Mouse (Mus musculus) adrenal gland, postnatal 10 days (tissue): ENCODE results near the gene Higd1a. TPM values are rescaled to one million over a fixed set of nuclear protein-coding genes. Genes with fewer than 3 reads are reported as not detected.

Experiments
- DNase-seq: peaks from one replicate; pipeline ENCODE4 v3.0.0; 2021; ENCODE audit warnings: mixed read lengths
- total RNA-seq, 2 experiments: library from RNA; stranded (reverse); gene quantifications; 2 replicates each; pipeline ENCODE4 v1.2.3; 2021

Gene Higd1a
- total RNA-seq, 2 experiments from 2014 or later = 111 to 113 TPM

DNA sequence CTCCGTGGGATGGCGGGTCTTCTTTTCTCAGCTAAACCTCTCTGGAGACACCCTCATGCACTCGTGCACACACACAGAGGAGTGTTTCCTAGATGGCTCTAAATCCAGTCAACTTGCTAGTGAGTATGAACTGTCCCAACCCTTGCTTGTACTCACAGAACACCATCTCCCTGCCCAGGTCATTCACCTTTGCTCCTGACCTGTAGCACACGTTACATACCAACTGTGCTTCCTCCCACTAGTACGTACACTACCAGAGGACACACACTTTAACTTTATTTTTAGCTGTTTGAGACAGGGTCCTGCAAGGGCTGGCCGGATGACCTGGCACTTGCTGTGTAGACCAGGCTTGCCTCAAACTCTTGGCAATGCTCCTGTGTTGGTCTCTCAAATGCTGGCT, 20.2 kb downstream of the Higd1a start:
- DNase-seq = no peak

DNA sequence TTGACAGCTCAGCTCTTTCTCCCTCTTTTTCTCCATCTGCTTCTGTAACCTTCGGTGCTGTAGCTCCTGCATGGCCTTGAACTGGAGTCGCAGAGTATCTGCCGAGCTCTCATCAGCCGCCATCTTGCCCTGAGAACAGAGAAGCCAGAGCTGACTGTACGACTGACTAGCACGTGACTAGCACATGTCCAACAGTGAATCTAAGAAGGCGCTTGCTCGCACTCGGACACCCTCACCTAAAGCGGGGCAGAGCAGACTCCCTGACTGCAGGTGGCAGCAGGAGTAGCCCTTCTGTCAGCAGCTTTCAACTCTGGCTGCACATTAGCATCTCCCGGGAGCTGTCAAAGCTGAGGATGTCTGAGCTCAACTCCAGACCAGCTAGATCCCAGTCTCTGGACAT, 24.3 kb downstream of the Higd1a start:
- no peak for DNase-seq

DNA sequence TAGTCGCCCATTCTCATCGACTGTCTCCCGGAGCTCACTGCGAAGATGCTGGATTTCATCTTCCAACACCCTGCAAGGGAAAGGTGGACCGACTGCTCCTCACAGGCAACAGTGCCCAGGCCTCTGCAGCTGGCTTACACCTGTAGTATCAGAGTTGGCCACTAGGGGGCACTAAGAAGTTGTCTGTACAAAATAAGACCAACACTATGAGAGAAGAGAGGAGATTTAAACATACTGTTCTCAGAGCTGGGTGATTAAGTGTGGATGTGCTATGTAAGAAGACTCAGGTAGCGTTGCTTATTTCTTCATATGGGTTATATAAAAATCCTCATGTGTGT, 27.2 kb downstream of the Higd1a start:
- peak; percentile 91 for DNase-seq

DNA sequence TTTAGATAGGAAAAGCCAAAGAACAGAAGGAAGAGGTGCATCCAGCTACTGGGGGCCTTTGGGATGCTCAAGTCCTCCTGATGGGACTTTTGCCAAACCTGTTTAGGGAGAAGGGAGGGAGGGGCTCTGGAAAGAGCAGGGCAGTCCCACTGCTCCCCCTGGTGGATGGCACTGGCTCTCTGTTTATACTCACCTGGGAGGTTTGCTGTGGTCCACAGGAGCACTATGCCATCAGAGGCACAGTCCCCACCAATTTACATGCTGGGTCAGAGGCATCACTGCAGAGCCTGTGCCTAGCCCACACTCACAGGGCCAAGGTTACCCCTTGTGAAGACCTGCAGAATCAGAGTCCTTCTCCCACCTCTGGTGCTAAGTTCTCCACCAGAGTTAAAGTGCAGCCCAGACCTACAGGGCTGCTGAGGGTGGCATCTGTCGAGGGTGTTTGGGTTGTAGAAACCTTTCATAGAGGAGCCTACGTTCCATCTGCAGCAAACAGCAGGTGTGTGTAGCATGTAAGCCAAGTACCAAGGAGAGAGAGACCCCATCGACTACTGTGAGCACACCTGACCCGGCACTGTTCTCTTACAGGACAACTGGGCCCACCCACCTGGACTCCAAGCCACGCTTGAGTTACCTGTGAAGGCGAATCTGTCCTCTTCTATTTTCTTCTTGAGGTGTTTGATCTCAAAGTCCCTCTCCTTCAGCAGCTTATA, 27.8 kb downstream of the Higd1a start:
- peak; percentile 69 for DNase-seq

DNA sequence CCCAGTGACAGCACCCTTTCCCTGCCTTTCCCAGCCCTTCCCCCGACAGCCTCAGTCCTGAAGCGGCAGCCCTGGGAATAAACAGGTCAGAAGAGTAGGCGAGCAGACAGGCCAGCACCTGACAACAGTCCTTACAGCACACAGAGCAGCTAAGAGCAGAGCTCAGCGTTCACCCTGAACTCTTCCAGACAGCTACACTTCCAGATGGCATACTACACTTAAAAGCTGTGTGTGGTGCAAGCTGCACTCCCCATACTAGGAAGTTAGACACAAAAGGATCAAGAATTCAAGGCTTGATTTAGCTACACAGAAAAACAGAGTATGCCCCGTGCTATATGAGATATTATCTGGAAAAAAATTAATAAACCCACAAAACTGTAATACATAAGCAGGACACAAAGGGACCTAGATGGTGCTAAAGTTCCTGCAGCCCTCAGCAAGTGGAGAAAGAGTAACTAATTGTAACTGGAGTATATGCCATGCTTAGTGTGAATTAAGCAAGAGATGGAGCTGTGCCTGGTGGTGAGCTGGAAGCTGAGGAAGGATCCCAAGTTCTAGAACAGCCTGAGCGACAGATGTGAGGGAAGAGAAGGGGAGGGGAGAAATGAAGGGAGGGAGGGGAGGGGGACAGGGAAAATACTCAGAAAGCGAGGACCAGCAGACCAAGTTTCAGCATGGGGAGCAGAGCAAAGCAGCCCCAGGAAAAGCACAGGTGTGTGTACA, 28.7 kb downstream of the Higd1a start:
- no peak for DNase-seq

DNA sequence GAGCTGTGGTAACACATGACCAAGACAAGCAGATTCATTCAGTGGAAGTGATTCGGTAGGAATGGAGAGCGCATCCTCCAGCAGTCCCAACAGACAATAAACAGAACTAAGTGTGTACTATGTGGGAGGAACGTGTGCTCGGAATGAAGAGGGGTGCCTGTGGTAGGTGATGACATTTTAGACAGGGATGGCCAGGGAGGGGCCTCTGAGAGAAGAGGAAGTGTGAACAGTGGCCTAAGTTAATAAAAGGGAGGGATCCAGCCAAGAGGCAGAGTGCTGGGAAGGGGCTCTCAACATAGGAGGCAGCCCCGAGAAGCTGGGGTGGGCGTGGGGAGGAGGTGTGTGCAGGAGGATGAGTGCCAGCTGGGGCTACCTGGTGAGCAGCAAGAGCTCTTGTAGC, 29.8 kb downstream of the Higd1a start:
- DNase-seq = no peak

DNA sequence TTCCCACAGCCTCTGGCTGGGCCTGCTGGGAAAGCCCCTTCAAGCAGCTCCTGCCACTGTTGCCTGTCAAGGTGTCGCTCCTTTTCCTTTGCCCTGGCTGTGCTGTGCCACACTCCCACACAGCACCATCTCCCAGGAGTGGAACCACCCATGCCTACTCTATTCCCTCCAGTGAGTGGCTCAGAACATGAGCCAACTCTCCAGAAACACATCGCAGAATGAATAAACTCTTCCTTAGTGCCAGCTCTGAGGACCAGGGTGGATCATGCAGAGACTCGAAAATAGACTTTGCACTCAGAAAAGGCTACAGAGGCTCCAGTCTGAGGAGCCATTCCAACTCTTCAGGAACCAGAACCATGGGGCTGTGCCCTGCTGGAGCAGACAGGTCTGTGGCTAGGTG, 31.8 kb downstream of the Higd1a start:
- DNase-seq = no peak

DNA sequence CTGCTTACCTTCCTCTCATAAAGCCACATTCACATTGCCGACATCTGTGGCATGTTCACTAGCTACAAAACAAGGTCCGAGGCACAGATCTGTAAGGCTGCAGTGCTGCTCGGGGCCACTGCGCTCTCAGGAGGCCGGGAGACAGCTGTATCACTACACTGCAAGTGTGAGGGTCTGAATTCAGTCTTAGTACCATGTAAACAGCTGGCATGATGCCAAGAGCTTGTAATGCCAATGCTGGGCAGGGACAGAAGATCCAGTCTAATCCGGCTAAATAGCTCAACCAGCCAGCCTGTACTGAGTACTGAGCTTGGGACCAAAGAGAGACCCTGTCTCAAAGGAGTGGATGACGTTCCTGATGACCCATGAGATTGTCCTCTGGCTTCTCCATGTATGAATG, 34.2 kb downstream of the Higd1a start:
- no peak for DNase-seq

DNA sequence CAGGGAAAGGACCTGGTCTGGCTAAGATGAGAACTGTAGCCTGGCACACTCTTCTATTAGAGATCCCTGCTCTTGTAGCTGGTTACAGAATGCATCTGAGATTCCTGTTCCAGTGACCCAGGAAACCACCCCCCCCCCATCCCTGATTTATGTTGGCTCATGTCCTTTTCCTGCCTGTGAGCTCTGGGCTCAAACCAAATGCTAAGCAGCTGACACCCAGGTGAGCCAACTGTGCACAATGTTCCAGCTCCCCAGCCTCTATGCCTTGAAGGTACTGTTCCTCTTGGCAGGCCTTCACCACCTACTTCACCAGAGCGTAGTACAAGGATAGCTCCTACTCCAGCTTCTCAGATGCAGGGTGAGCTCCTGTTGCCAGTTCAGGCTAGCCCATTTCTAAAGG, 35.1 kb downstream of the Higd1a start:
- DNase-seq = peak; percentile 47

DNA sequence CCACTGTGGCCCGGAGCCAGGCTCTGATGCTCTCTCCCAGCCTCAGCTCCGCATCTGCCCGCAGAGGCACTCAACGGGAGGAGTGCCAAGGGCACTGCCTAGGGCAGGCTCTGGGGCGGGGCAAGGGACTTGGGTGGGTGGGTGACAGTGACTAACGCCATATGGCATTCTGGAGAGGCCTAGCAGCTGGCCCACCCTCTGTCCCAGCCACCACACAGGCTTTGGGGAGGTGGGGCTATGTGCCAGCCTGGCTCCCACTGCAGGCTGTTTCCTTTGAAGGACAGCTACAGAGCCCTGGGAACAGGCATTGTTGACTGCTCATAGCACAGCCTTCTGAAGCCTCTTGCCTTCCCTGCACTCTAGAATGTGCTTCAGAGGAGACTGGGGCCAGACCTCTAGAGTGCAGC, 35.6 kb downstream of the Higd1a start:
- no peak for DNase-seq

DNA sequence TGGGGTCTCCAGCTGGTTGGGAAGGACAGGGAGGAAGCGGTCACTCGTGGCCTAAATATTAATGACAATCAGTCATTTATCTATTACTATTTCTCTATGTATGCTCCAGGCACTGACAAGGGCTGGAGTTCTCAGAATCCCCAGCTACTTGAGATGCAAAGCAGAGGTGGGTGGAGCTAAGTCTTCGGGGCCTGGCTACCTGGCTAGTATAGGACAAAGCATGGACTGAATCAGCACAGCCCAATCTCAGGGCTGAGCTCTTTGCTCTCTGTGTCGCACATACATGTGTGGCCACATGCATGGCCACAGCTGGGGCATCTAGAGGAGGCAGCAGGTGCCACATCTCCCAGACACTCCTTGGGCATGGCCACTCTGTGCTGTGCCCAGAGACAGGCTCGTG, 37.4 kb downstream of the Higd1a start:
- DNase-seq = no peak

DNA sequence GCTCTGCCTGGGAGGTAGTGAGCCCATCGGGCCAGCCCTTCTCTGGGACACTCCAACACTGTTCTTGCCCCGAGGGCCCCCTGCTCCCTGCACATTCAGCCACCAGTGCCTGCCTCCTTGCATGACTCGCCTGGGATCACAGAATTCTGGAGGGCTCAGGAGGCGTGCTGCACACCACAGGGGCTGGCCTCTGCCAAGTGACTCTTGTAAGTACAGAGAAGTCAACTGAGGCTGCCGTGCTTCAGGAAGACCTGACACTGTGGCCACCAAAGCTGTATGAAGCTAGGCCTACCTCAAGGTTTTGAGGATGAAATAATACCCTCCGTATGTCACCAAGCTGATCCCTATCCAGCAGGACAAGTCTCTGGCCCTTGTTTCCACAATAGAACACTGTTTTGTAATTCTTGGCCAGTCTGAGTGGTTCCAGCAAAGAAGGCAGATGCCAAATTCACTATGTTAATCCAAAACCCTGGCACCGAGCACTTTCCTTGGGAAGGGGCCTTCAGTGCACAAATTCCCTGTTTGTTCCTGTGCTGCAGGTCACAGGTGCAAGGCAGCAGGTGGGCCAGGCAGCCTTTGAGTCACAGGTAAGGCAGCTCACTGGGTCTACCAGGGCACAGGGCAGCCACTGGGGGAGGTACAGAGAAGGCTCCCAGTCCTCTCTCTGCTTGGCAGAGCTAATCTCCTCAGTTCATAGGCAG, 38.2 kb downstream of the Higd1a start:
- peak; percentile 43 for DNase-seq

DNA sequence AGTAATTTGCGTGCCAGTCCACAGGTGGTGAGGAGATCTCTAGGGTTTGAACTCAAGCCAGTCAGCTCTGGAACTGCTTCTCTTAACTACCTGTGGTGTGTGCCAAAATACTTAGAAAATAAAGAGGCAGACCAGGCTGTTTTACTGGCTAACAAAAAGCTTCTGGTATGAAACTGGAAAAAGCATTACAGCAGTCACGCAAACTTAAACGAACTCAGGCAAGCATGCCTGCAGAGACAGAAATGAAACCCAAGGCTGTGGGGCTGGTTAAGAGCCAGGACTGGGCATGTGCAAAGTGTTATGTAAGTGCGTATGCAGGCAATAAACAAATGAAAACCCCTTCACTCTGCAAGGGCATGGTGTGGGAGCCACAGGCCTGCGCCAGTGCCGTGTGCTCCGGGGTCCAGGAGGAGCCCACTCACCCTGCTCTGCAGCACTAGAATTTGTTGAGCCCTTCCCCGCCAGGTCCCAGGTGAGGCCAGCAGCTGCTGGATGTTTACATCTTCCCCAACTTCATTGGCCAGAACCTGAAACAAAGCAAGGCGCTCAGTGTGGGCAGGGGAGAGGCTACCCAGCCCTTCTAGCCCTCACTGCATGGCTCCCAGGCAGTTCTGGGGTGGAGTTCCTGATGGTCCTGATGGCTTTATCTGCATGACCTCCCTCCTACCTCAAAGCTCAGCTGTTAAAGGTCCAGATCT, 38.9 kb downstream of the Higd1a start:
- peak; percentile 69 for DNase-seq

DNA sequence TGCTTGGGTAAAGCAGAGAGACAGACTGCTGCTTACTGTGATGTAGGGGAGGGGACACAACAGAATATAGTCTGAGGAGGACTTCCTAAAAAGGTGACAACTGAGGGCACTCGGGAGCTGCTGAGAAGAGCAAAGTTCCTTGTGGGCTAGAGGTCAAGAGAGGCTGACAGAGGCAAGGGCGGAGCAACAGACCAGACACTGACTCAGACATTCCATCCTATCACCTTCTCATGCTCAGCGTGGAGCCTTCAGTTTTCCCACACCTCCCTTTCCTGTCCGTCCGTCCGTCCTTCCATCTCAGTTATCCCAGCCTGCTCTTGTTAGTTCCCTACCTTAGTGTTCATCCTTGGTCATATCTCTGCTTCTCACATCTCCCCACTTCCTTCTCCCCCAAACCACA, 43.0 kb downstream of the Higd1a start:
- no peak for DNase-seq

DNA sequence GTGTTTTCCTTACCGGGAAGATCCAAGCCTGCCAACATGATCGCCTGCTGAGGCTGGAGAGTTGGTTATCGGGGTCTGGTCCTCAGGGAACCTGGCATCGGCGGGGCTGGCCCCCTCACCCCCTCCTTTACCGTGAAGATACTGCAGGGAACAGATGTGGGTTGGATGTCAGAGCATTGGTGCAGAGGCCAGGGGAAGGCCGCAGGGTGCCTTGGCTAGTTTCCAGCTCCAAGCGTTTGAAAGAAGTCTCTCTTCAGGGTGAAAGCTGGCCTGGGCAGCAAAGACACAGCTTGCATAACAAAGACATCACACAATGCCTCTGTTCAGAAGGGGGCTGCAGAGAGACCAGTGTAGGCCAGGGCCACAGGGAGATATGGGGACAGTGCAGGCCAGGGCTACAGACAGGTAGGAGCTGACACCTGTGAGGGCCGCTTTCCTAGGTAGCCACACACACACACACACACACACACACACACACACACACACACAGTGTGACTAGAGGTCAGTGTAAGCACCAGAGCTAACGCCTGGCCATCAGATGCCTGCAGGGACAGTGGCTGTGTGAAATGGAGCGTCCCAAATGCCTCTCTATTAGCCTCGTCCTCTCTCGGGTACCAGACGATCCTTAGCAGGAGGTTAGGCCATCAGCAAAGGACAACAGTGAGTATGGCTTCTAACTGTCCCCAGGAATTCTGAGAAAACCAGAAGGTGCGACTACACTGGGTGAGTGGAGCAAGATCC, 47.9 kb downstream of the Higd1a start:
- peak; percentile 50 for DNase-seq

DNA sequence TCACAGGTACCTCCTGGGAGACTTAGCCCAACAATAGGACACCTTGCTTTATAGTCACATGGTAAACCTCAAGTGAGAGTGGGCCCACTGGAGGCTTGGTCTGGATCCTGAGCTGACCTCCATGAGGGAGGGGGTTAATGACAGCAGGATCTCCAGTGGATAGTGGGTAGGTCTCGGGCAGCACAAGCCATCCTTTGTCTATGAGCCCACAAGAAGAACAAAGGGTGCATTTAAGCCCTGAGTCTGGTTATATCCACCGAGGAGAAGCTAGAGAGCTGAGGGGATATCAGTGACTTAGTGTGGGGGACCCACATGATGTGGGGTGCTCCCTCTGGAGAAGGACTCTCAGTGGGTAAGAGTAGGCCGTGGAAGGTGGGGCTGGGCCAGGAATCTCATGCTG, 49.7 kb downstream of the Higd1a start:
- no peak for DNase-seq

DNA sequence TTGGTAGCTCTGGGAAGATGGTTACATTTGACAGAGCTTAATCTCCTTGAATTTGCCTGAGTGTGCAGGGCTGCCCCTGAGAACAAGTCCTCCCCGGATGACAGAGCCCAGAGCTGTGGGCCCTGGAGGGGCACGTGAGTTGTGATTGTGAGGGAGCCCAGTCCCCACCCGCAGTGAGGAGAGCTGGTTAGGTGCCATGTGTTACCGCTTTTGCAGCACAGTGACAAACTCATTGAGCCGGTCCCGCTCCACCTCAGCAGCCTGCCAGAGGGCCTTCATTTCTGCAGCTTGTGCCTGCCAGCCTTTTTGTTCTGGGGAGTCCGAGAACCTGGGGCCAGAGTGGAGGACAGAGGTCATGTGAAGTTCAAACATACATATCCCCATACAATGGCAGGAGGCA, 50.2 kb downstream of the Higd1a start:
- DNase-seq = no peak

DNA sequence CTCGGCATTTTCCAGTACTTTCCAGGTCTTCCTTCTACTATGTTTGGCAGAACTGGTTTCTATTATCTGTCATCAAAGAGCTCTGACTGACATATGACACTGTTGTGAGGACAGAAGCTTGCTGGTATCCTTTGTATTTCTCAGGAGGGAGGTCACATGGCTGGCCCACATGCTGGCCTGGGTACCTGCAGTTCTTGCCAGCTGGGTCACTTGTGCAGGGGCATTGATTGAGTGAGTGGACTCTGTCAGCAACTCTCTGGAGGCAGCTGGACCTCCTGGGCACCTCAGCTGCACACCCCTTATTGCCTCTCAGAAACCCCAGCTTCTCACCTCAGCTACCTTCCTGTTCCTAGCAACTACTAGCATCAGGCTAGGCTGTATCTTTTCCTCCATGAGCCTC, 50.6 kb downstream of the Higd1a start:
- no peak for DNase-seq

DNA sequence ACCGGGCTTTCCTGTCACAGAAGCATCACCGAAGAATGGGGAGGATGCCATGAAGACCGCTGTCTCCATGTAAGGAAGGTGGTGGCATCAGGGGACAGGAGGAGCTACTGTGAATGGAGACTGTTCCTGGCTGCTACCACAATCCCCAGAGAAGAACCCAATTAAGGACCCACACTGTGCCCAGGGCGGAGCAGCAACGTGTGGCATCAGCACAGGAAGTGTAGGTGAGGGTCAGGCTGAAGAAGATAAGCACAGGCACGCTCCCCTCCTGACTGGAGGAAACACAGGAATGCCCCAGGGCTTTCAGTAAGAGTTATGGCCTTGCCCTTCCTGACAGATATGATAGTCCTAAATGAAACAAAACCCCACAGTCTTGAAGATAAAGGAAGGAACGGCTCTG, 55.4 kb downstream of the Higd1a start:
- no peak for DNase-seq

DNA sequence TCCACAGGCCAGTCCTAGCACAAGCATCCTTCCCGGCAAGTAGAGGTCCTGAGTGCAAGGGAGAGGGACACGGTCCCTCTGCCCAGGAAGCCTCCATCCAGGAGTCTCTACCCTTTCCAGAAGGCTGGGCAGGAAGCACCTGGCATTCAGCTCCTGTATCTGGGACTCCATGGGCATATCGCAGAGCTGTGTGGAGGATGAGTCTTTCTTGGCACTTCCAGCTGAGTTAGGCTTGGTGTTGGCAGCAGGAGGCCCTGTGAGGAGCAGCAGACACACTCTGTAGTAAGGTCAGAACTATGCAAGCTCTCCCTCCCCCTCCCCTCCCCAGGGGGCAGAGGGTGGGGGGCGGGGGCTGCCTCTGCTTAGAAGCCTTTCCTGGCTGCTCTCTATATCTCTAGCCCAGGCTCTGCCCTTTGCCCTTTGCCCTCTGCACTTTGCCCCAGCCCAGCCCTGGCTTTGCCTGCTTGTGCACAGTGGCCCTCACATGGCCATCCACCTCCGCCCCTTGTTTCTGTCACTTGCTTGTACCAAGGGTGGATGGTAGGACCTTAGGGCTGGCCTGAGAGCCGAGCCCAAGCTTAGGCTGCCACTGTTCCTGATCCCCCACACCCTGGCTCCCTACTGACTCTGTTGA, 59.2 kb downstream of the Higd1a start:
- DNase-seq = no peak
